Mouse (Mus musculus) forebrain, embryonic 15.5 days (tissue): ENCODE data around the gene Chrm3. TPM values are rescaled to one million over a fixed set of nuclear protein-coding genes. Genes with fewer than 3 reads are reported as not detected.

Experiments used
- ATAC-seq: fragments of 200-750 bp; cut with Nextera tagmentation; replicated peaks from 2 replicates; pipeline ENCODE4 v1.8.0; 2017; ENCODE audit warnings: mild to moderate bottlenecking, moderate TSS enrichment, moderate library complexity
- H3K27ac ChIP-seq: fragments of 300-500 bp; sonication (generic); replicated peaks from 2 replicates; pipeline ENCODE4 v1.5.1; 2015; ENCODE audit warnings: mild to moderate bottlenecking, inconsistent platforms
- H3K27me3 ChIP-seq: fragments of 300-500 bp; sonication (generic); 2 replicates; pipeline ENCODE4 v1.6.1; 2015; ENCODE audit warnings: inconsistent platforms
- H3K36me3 ChIP-seq: fragments of 300-500 bp; sonication (generic); 2 replicates; pipeline ENCODE4 v1.6.1; 2015; ENCODE audit warnings: mild to moderate bottlenecking, inconsistent platforms
- H3K4me1 ChIP-seq: fragments of 300-500 bp; sonication (generic); 2 replicates; pipeline ENCODE4 v1.6.1; 2015; ENCODE audit warnings: inconsistent platforms
- H3K4me2 ChIP-seq: fragments of 300-500 bp; sonication (generic); replicated peaks from 2 replicates; pipeline ENCODE4 v1.6.1; 2015; ENCODE audit warnings: mild to moderate bottlenecking, inconsistent platforms
- H3K4me3 ChIP-seq: fragments of 300-500 bp; sonication (generic); 2 replicates; pipeline ENCODE4 v1.5.1; 2015; ENCODE audit warnings: mild to moderate bottlenecking, inconsistent platforms
- H3K9ac ChIP-seq: fragments of 300-500 bp; sonication (generic); replicated peaks from 2 replicates; pipeline ENCODE4 v1.6.1; 2015; ENCODE audit warnings: mild to moderate bottlenecking, inconsistent platforms
- H3K9me3 ChIP-seq: fragments of 300-500 bp; sonication (generic); 2 replicates; pipeline ENCODE4 v1.6.1; 2016; ENCODE audit warnings: inconsistent platforms
- WGBS: fragments of 180-500 bp; shearing (Covaris S2); methylation state at CpG from one replicate; pipeline ENCODE4 v1.1.7; 2015; ENCODE audit warnings: mixed read lengths; 5-methylcytosine and 5-hydroxymethylcytosine counted together
- polyA plus RNA-seq: library from polyadenylated mRNA; unstranded; fragments of >200 nt; fragmentation: Nextera tagmentation; extraction: Ambion mirVana; gene quantifications from 2 replicates; pipeline ENCODE4 v1.2.1, GENCODE M21; 2015

Gene Chrm3
- polyA plus RNA-seq, 1 experiment from 2014 or later = 1.9 TPM

GRCm38 (mm10) chr13:9898664-9899369 is 461.8 kb downstream of the Chrm3 start:
- Histone ChIP-seq H3K27me3 (no peaks in the 10 kb centered on the region), H3K9me3 (no peaks in the 10 kb centered on the region), H3K36me3 (no peaks in the 10 kb centered on the region), H3K9ac (no peak overlapping the region), H3K4me3 (no peak overlapping the region), H3K4me2 (no peak overlapping the region), H3K4me1 (no peaks in the 10 kb centered on the region), H3K27ac (no peak overlapping the region)
- WGBS = 73% methylated on average over 3 of the region's 3 CpGs
- ATAC-seq = no peak

GRCm38 (mm10) chr13:9897231-9897630 is 463.4 kb downstream of the Chrm3 start:
- no peak for ATAC-seq
- Histone ChIP-seq H3K4me3 (no peak overlapping the region), H3K4me2 (no peak overlapping the region), H3K27ac (no peak overlapping the region), H3K9ac (no peak overlapping the region), H3K27me3 (no peaks in the 10 kb centered on the region), H3K9me3 (no peaks in the 10 kb centered on the region), H3K36me3 (no peaks in the 10 kb centered on the region), H3K4me1 (no peaks in the 10 kb centered on the region)
- 79% methylated on average over 1 of the region's 1 CpGs for WGBS

- H3K9me3 ChIP-seq = no peaks in the 10 kb centered on the region
- 86% methylated on average over 11 of the region's 11 CpGs for WGBS
- no peak overlapping the region for H3K9ac ChIP-seq
- no peak overlapping the region for H3K4me2 ChIP-seq
- no peak overlapping the region for H3K27ac ChIP-seq
- H3K36me3 ChIP-seq = no peaks in the 10 kb centered on the region
- H3K4me1 ChIP-seq = no peaks in the 10 kb centered on the region
- ATAC-seq = no peak
- H3K4me3 ChIP-seq = no peak overlapping the region
- no peaks in the 10 kb centered on the region for H3K27me3 ChIP-seq
Observed at GRCm38 (mm10) chr13:9895045-9895625, 465.5 kb downstream of the Chrm3 start.

- Histone ChIP-seq H3K9ac (no peak overlapping the region), H3K4me2 (no peak overlapping the region), H3K4me1 (no peaks in the 10 kb centered on the region), H3K36me3 (no peaks in the 10 kb centered on the region), H3K27ac (no peak overlapping the region), H3K4me3 (no peak overlapping the region), H3K9me3 (no peaks in the 10 kb centered on the region), H3K27me3 (no peaks in the 10 kb centered on the region)
- WGBS = 67% methylated on average over 1 of the region's 1 CpGs
- no peak for ATAC-seq
Observed at GRCm38 (mm10) chr13:9891088-9891487, 469.6 kb downstream of the Chrm3 start.

- Histone ChIP-seq H3K27me3 (no peaks in the 10 kb centered on the region), H3K4me3 (no peak overlapping the region), H3K36me3 (no peaks in the 10 kb centered on the region), H3K4me1 (no peaks in the 10 kb centered on the region), H3K4me2 (no peak overlapping the region), H3K9ac (no peak overlapping the region), H3K27ac (no peak overlapping the region), H3K9me3 (no peaks in the 10 kb centered on the region)
- ATAC-seq = no peak
- WGBS = 39% methylated on average over 5 of the region's 5 CpGs
Observed at GRCm38 (mm10) chr13:9890460-9890859, 470.2 kb downstream of the Chrm3 start.

- Histone ChIP-seq H3K27ac (no peak overlapping the region), H3K9me3 (no peaks in the 10 kb centered on the region), H3K9ac (no peak overlapping the region), H3K27me3 (no peaks in the 10 kb centered on the region), H3K4me3 (no peak overlapping the region), H3K4me1 (no peaks in the 10 kb centered on the region), H3K4me2 (no peak overlapping the region), H3K36me3 (no peaks in the 10 kb centered on the region)
- ATAC-seq = no peak
- WGBS = 88% methylated on average over 1 of the region's 1 CpGs
Observed at GRCm38 (mm10) chr13:9889954-9890353, 470.7 kb downstream of the Chrm3 start.

GRCm38 (mm10) chr13:9888284-9888683 is 472.4 kb downstream of the Chrm3 start:
- no peaks in the 10 kb centered on the region for H3K9me3 ChIP-seq
- H3K4me1 ChIP-seq = no peaks in the 10 kb centered on the region
- H3K4me3 ChIP-seq = no peak overlapping the region
- no peak overlapping the region for H3K4me2 ChIP-seq
- ATAC-seq = no peak
- H3K36me3 ChIP-seq = no peaks in the 10 kb centered on the region
- no peak overlapping the region for H3K9ac ChIP-seq
- H3K27ac ChIP-seq = no peak overlapping the region
- 81% methylated on average over 5 of the region's 5 CpGs for WGBS
- no peaks in the 10 kb centered on the region for H3K27me3 ChIP-seq

GRCm38 (mm10) chr13:9887261-9887660 is 473.4 kb downstream of the Chrm3 start:
- Histone ChIP-seq H3K27me3 (no peaks in the 10 kb centered on the region), H3K36me3 (no peaks in the 10 kb centered on the region), H3K9ac (no peak overlapping the region), H3K27ac (no peak overlapping the region), H3K4me1 (no peaks in the 10 kb centered on the region), H3K4me2 (no peak overlapping the region), H3K4me3 (no peak overlapping the region), H3K9me3 (no peaks in the 10 kb centered on the region)
- ATAC-seq = no peak
- 89% methylated on average over 5 of the region's 5 CpGs for WGBS

- Histone ChIP-seq H3K36me3 (no peaks in the 10 kb centered on the region), H3K9ac (no peak overlapping the region), H3K4me3 (no peak overlapping the region), H3K9me3 (no peaks in the 10 kb centered on the region), H3K27me3 (no peaks in the 10 kb centered on the region), H3K27ac (no peak overlapping the region), H3K4me2 (no peak overlapping the region), H3K4me1 (no peaks in the 10 kb centered on the region)
- no peak for ATAC-seq
- WGBS = 78% methylated on average over 6 of the region's 6 CpGs
Observed at GRCm38 (mm10) chr13:9886465-9887135, 474.0 kb downstream of the Chrm3 start.

- Histone ChIP-seq H3K9me3 (no peaks in the 10 kb centered on the region), H3K27me3 (no peaks in the 10 kb centered on the region), H3K27ac (no peak overlapping the region), H3K9ac (no peak overlapping the region), H3K4me1 (no peaks in the 10 kb centered on the region), H3K36me3 (no peaks in the 10 kb centered on the region), H3K4me3 (no peak overlapping the region), H3K4me2 (no peak overlapping the region)
- WGBS = 49% methylated on average over 15 of the region's 15 CpGs
- peak; percentile 93 for ATAC-seq
Observed at GRCm38 (mm10) chr13:9882362-9883282, 478.0 kb downstream of the Chrm3 start.

GRCm38 (mm10) chr13:9881930-9882329 is 478.7 kb downstream of the Chrm3 start:
- H3K9me3 ChIP-seq = no peaks in the 10 kb centered on the region
- ATAC-seq = peak; percentile 44
- no peak overlapping the region for H3K4me2 ChIP-seq
- H3K36me3 ChIP-seq = no peaks in the 10 kb centered on the region
- no peak overlapping the region for H3K27ac ChIP-seq
- no peaks in the 10 kb centered on the region for H3K27me3 ChIP-seq
- no peak overlapping the region for H3K4me3 ChIP-seq
- no peaks in the 10 kb centered on the region for H3K4me1 ChIP-seq
- H3K9ac ChIP-seq = no peak overlapping the region
- 55% methylated on average over 4 of the region's 4 CpGs for WGBS

- H3K4me2 ChIP-seq = no peak overlapping the region
Observed at GRCm38 (mm10) chr13:9880401-9880800, 480.2 kb downstream of the Chrm3 start.

More at GRCm38 (mm10) chr13:9880401-9880800, 480.2 kb downstream of the Chrm3 start:
- no peak overlapping the region for H3K4me3 ChIP-seq
- no peak for ATAC-seq
- WGBS = 93% methylated on average over 4 of the region's 4 CpGs
- no peak overlapping the region for H3K9ac ChIP-seq
- no peaks in the 10 kb centered on the region for H3K4me1 ChIP-seq
- H3K9me3 ChIP-seq = no peaks in the 10 kb centered on the region
- H3K27me3 ChIP-seq = no peaks in the 10 kb centered on the region
- no peak overlapping the region for H3K27ac ChIP-seq
- no peaks in the 10 kb centered on the region for H3K36me3 ChIP-seq
